Mouse (Mus musculus): ENCODE measurements around the gene Ltb4r2. TPM values are rescaled to one million over a fixed set of nuclear protein-coding genes. Genes with fewer than 3 reads are reported as not detected.

Gene Ltb4r2
- polyA plus RNA-seq, 1 experiment from 2014 or later: 0.16 TPM

- Histone ChIP-seq H3K9me3 (replicated peaks; ENCODE audit: control insufficient read depth, low read length) (no peaks in the 10 kb centered on the region), H3K27ac (ENCODE audit: low read depth, low read length) (no peak within 1 kb of the TSS), H3K4me2 (peak within 1 kb of the TSS; percentile 74), H3K27me3 (ENCODE audit: control insufficient read depth, insufficient read depth, low read length) (peaks cover 54% of the 10 kb centered on the region), H3K36me3 (ENCODE audit: control insufficient read depth, insufficient read depth, low read length) (no peaks in the 10 kb centered on the region), H3K4me3 (ENCODE audit: low read depth, low read length) (peak within 1 kb of the TSS; percentile 41), H3K4me1 (ENCODE audit: control insufficient read depth, insufficient read depth, low read length) (0 out of 2 replicates have a peak, but pooled peaks cover 8% of the 10 kb centered on the region), H3K9ac (ENCODE audit: low read depth, low read length) (peak within 1 kb of the TSS; percentile 54)
- ATAC-seq (replicated peaks; ENCODE audit: insufficient number of reproducible peaks, low FRiP score, low TSS enrichment): no peak
- WGBS (ENCODE audit: insufficient replicate concordance): 4% methylated on average over 40 of the region's 40 CpGs
These were observed 27.2 kb downstream of the Ltb4r2 start, which contains the start of gene Ripk3 for GRCm38 (mm10) chr14:55788256-55789050. Gene Ripk3, minus strand, starts transcription at chr14:55788865.

- Histone ChIP-seq H3K27ac (ENCODE audit: low read depth, low read length) (no peak overlapping the region), H3K4me1 (ENCODE audit: control insufficient read depth, insufficient read depth, low read length) (no peaks in the 10 kb centered on the region), H3K9ac (ENCODE audit: low read depth, low read length) (no peak overlapping the region), H3K9me3 (replicated peaks; ENCODE audit: control insufficient read depth, low read length) (no peaks in the 10 kb centered on the region), H3K36me3 (ENCODE audit: control insufficient read depth, insufficient read depth, low read length) (no peaks in the 10 kb centered on the region), H3K4me2 (no peak overlapping the region), H3K27me3 (ENCODE audit: control insufficient read depth, insufficient read depth, low read length) (peaks cover 8% of the 10 kb centered on the region), H3K4me3 (ENCODE audit: low read depth, low read length) (no peak overlapping the region)
- ATAC-seq (replicated peaks; ENCODE audit: insufficient number of reproducible peaks, low FRiP score, low TSS enrichment): no peak
- 56% methylated on average over 2 of the region's 2 CpGs for WGBS (ENCODE audit: insufficient replicate concordance)
These were observed 32.2 kb downstream of the Ltb4r2 start for GRCm38 (mm10) chr14:55793461-55793860.

- WGBS (ENCODE audit: insufficient replicate concordance): 57% methylated on average over 2 of the region's 2 CpGs
- ATAC-seq (replicated peaks; ENCODE audit: insufficient number of reproducible peaks, low FRiP score, low TSS enrichment): no peak
- H3K36me3 ChIP-seq (ENCODE audit: control insufficient read depth, insufficient read depth, low read length): no peaks in the 10 kb centered on the region
These were observed 32.7 kb downstream of the Ltb4r2 start for GRCm38 (mm10) chr14:55793946-55794345.

GRCm38 (mm10) chr14:55795380-55796163 lies 34.3 kb downstream of the Ltb4r2 start:
- Histone ChIP-seq H3K4me2 (no peak overlapping the region), H3K9ac (ENCODE audit: low read depth, low read length) (no peak overlapping the region), H3K36me3 (ENCODE audit: control insufficient read depth, insufficient read depth, low read length) (no peaks in the 10 kb centered on the region), H3K4me1 (ENCODE audit: control insufficient read depth, insufficient read depth, low read length) (no peaks in the 10 kb centered on the region), H3K4me3 (ENCODE audit: low read depth, low read length) (no peak overlapping the region), H3K27me3 (ENCODE audit: control insufficient read depth, insufficient read depth, low read length) (no peaks in the 10 kb centered on the region), H3K9me3 (replicated peaks; ENCODE audit: control insufficient read depth, low read length) (no peaks in the 10 kb centered on the region), H3K27ac (ENCODE audit: low read depth, low read length) (no peak overlapping the region)
- 69% methylated on average over 15 of the region's 15 CpGs for WGBS (ENCODE audit: insufficient replicate concordance)
- ATAC-seq (replicated peaks; ENCODE audit: insufficient number of reproducible peaks, low FRiP score, low TSS enrichment): no peak

More at GRCm38 (mm10) chr14:55793946-55794345, 32.7 kb downstream of the Ltb4r2 start:
- H3K27ac ChIP-seq (ENCODE audit: low read depth, low read length): no peak overlapping the region
- H3K9me3 ChIP-seq (replicated peaks; ENCODE audit: control insufficient read depth, low read length): no peaks in the 10 kb centered on the region
- H3K4me3 ChIP-seq (ENCODE audit: low read depth, low read length): no peak overlapping the region
- peaks cover 3% of the 10 kb centered on the region for H3K27me3 ChIP-seq (ENCODE audit: control insufficient read depth, insufficient read depth, low read length)
- no peak overlapping the region for H3K9ac ChIP-seq (ENCODE audit: low read depth, low read length)
- no peak overlapping the region for H3K4me2 ChIP-seq
- H3K4me1 ChIP-seq (ENCODE audit: control insufficient read depth, insufficient read depth, low read length): no peaks in the 10 kb centered on the region

Other genes starting within 250 kb of the Ltb4r2 start
- not detected in 2 replicates for gene Nrl, start 236.4 kb upstream of the Ltb4r2 start, polyA plus RNA-seq (2014; fragmentation: Nextera tagmentation; extraction: Ambion mirVana)
- gene Pck2, start 221.2 kb upstream of the Ltb4r2 start, polyA plus RNA-seq (2014; fragmentation: Nextera tagmentation; extraction: Ambion mirVana): 28.0 and 33.0 TPM in 2 replicates
- 61.3 and 71.1 TPM in 2 replicates for gene Dcaf11, start 201.4 kb upstream of the Ltb4r2 start, polyA plus RNA-seq (2014; fragmentation: Nextera tagmentation; extraction: Ambion mirVana)
- 1.0 and 1.3 TPM in 2 replicates for gene A730061H03Rik, start 201.0 kb upstream of the Ltb4r2 start, polyA plus RNA-seq (2014; fragmentation: Nextera tagmentation; extraction: Ambion mirVana)
- gene Fitm1, start 185.8 kb upstream of the Ltb4r2 start, polyA plus RNA-seq (2014; fragmentation: Nextera tagmentation; extraction: Ambion mirVana): 107 and 108 TPM in 2 replicates
- 223 and 235 TPM in 2 replicates for gene Psme1, start 183.3 kb upstream of the Ltb4r2 start, polyA plus RNA-seq (2014; fragmentation: Nextera tagmentation; extraction: Ambion mirVana)
- 18.7 and 20.0 TPM in 2 replicates for gene Emc9, start 176.1 kb upstream of the Ltb4r2 start, polyA plus RNA-seq (2014; fragmentation: Nextera tagmentation; extraction: Ambion mirVana)
- gene Psme2, start 170.3 kb upstream of the Ltb4r2 start, polyA plus RNA-seq (2014; fragmentation: Nextera tagmentation; extraction: Ambion mirVana): 222 and 223 TPM in 2 replicates
- 11.2 and 13.0 TPM in 2 replicates for gene Rnf31, start 169.7 kb upstream of the Ltb4r2 start, polyA plus RNA-seq (2014; fragmentation: Nextera tagmentation; extraction: Ambion mirVana)
- gene Irf9, start 157.9 kb upstream of the Ltb4r2 start, polyA plus RNA-seq (2014; fragmentation: Nextera tagmentation; extraction: Ambion mirVana): 6.4 and 7.5 TPM in 2 replicates
- gene Rec8, start 143.4 kb upstream of the Ltb4r2 start, polyA plus RNA-seq (2014; fragmentation: Nextera tagmentation; extraction: Ambion mirVana): 8.8 and 14.1 TPM in 2 replicates
- 70.1 and 81.7 TPM in 2 replicates for gene Ipo4, start 125.5 kb upstream of the Ltb4r2 start, polyA plus RNA-seq (2014; fragmentation: Nextera tagmentation; extraction: Ambion mirVana)
- gene Gm49378, start 123.5 kb upstream of the Ltb4r2 start, polyA plus RNA-seq (2014; fragmentation: Nextera tagmentation; extraction: Ambion mirVana): 1.9 and 4.2 TPM in 2 replicates
- gene Tm9sf1, start 117.6 kb upstream of the Ltb4r2 start, polyA plus RNA-seq (2014; fragmentation: Nextera tagmentation; extraction: Ambion mirVana): 78.7 and 86.9 TPM in 2 replicates
- 0.63 TPM in 2 replicates for gene Tssk4, start 111.2 kb upstream of the Ltb4r2 start, polyA plus RNA-seq (2014; fragmentation: Nextera tagmentation; extraction: Ambion mirVana)
- 72.0 and 74.2 TPM in 2 replicates for gene Mdp1, start 100.9 kb upstream of the Ltb4r2 start, polyA plus RNA-seq (2014; fragmentation: Nextera tagmentation; extraction: Ambion mirVana)
- gene Gmpr2, start 89.5 kb upstream of the Ltb4r2 start, polyA plus RNA-seq (2014; fragmentation: Nextera tagmentation; extraction: Ambion mirVana): 41.3 and 43.3 TPM in 2 replicates
- 512 and 535 TPM in 2 replicates for gene Nedd8, start 89.3 kb upstream of the Ltb4r2 start, polyA plus RNA-seq (2014; fragmentation: Nextera tagmentation; extraction: Ambion mirVana)
- 39.6 and 42.3 TPM in 2 replicates for gene Tinf2, start 79.6 kb upstream of the Ltb4r2 start, polyA plus RNA-seq (2014; fragmentation: Nextera tagmentation; extraction: Ambion mirVana)
- gene Tgm1, start 47.5 kb upstream of the Ltb4r2 start, polyA plus RNA-seq (2014; fragmentation: Nextera tagmentation; extraction: Ambion mirVana): 0.13 and 0.30 TPM in 2 replicates
- gene Rabggta, start 39.2 kb upstream of the Ltb4r2 start, polyA plus RNA-seq (2014; fragmentation: Nextera tagmentation; extraction: Ambion mirVana): 19.1 and 19.7 TPM in 2 replicates
- gene Dhrs1, start 15.7 kb upstream of the Ltb4r2 start, polyA plus RNA-seq (2014; fragmentation: Nextera tagmentation; extraction: Ambion mirVana): 56.4 and 60.3 TPM in 2 replicates
- 25.1 and 26.3 TPM in 2 replicates for gene Nop9, start 15.7 kb upstream of the Ltb4r2 start, polyA plus RNA-seq (2014; fragmentation: Nextera tagmentation; extraction: Ambion mirVana)
- 1.4 and 1.7 TPM in 2 replicates for gene Cideb, start 3.0 kb upstream of the Ltb4r2 start, polyA plus RNA-seq (2014; fragmentation: Nextera tagmentation; extraction: Ambion mirVana)
- 0.11 and 0.21 TPM in 2 replicates for gene Ltb4r1, start 4.5 kb downstream of the Ltb4r2 start, polyA plus RNA-seq (2014; fragmentation: Nextera tagmentation; extraction: Ambion mirVana)
- gene Adcy4, start 22.7 kb downstream of the Ltb4r2 start, polyA plus RNA-seq (2014; fragmentation: Nextera tagmentation; extraction: Ambion mirVana): 13.2 and 19.7 TPM in 2 replicates
- 19.6 and 19.8 TPM in 2 replicates for gene Ripk3, start 27.4 kb downstream of the Ltb4r2 start, polyA plus RNA-seq (2014; fragmentation: Nextera tagmentation; extraction: Ambion mirVana)
- 15.5 and 16.9 TPM in 2 replicates for gene Nfatc4, start 61.7 kb downstream of the Ltb4r2 start, polyA plus RNA-seq (2014; fragmentation: Nextera tagmentation; extraction: Ambion mirVana)
- 12.5 and 20.3 TPM in 2 replicates for gene Nynrin, start 92.6 kb downstream of the Ltb4r2 start, polyA plus RNA-seq (2014; fragmentation: Nextera tagmentation; extraction: Ambion mirVana)
- gene Cbln3, start 123.0 kb downstream of the Ltb4r2 start, polyA plus RNA-seq (2014; fragmentation: Nextera tagmentation; extraction: Ambion mirVana): 0.30 and 0.42 TPM in 2 replicates
- gene Khnyn, start 123.5 kb downstream of the Ltb4r2 start, polyA plus RNA-seq (2014; fragmentation: Nextera tagmentation; extraction: Ambion mirVana): 6.0 and 8.9 TPM in 2 replicates
- gene Sdr39u1, start 138.9 kb downstream of the Ltb4r2 start, polyA plus RNA-seq (2014; fragmentation: Nextera tagmentation; extraction: Ambion mirVana): 36.9 and 42.2 TPM in 2 replicates
- not detected in 2 replicates for gene Cma1, start 183.2 kb downstream of the Ltb4r2 start, polyA plus RNA-seq (2014; fragmentation: Nextera tagmentation; extraction: Ambion mirVana)
- gene Cma2, start 189.6 kb downstream of the Ltb4r2 start, polyA plus RNA-seq (2014; fragmentation: Nextera tagmentation; extraction: Ambion mirVana): not detected in 2 replicates